Mouse (Mus musculus): Measurements from ENCODE around the gene Pfn3. TPM values are rescaled to one million over a fixed set of nuclear protein-coding genes. Genes with fewer than 3 reads are reported as not detected.
A peak's percentile ranks its signal among the peaks of the same experiment; 100 is the strongest.

Gene Pfn3
- polyA plus RNA-seq, 1 experiment from 2014 or later: not detected

DNA sequence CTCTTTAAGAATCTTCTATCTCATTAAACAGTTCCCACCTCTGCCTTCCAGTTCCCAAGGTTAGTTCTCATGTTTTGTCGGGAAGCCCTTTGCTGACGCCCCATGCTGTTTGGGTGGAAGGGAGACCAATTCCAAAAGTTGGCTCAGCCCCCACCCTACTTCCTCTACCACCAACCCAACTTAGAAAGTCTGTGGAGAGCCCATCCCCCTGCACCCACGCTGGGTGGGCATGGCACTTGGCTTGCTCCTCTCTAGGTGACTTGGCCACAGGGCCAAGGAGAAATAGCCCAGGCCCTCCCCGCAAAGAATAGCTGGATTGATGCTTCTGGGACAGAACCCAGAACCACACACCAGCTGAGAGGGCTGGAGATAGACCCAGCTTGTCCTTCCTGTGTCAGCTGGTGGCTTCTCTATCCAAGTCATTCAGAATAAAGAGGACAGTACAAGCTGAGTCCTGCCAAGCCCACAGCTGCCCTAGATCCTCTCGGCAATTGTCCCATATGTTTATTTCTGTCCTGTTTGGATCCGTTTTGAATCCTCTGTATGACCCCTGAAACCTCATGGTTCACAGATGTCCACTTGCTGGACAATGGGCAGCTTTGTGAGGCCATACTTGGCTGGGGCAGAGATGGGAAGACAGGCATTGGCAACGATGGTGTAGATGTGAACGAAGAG is 43.9 kb downstream of the Pfn3 start:
- no peak overlapping the region for H3K4me2 ChIP-seq (replicated peaks; ENCODE audit: low read depth, low read length)
- ATAC-seq: peak; percentile 13; the same call in 1 of the 2 replicates
- H3K9ac ChIP-seq (replicated peaks; ENCODE audit: low read depth): no peak overlapping the region
- no peaks in the 10 kb centered on the region for H3K27me3 ChIP-seq (replicated peaks; ENCODE audit: insufficient read depth, low read length)
- no peak overlapping the region for H3K4me3 ChIP-seq (ENCODE audit: low read depth, low read length)
- DNase-seq (ENCODE audit: low spot score): no peak
- WGBS: 59% methylated on average over 8 of the region's 8 CpGs
- no peaks in the 10 kb centered on the region; the same call in 1 of the 2 replicates for H3K4me1 ChIP-seq (ENCODE audit: insufficient read depth, low read depth, low read length)
- no peak for TF ChIP-seq EP300 (IDR thresholded peaks at IDR 0.05)
- no peak for TF ChIP-seq CTCF (IDR thresholded peaks at IDR 0.05)
- no peaks in the 10 kb centered on the region for H3K36me3 ChIP-seq (ENCODE audit: insufficient read depth, low read length)
- H3K27ac ChIP-seq (ENCODE audit: low read length): no peak overlapping the region
- no peaks in the 10 kb centered on the region for H3K9me3 ChIP-seq (ENCODE audit: low read length)

GRCm38 (mm10) chr13:55370234-55370633 is 44.8 kb downstream of the Pfn3 start:
- H3K36me3 ChIP-seq (ENCODE audit: insufficient read depth, low read length): no peaks in the 10 kb centered on the region
- no peaks in the 10 kb centered on the region for H3K27me3 ChIP-seq (replicated peaks; ENCODE audit: insufficient read depth, low read length)
- no peaks in the 10 kb centered on the region for H3K9me3 ChIP-seq (ENCODE audit: low read length)
- 0 out of 2 replicates have a peak, but pooled peaks have one; percentile 3 for TF ChIP-seq EP300 (IDR thresholded peaks at IDR 0.05)
- TF ChIP-seq CTCF (IDR thresholded peaks at IDR 0.05): no peak
- H3K4me1 ChIP-seq (ENCODE audit: insufficient read depth, low read depth, low read length): no peaks in the 10 kb centered on the region; the same call in 1 of the 2 replicates
- H3K4me3 ChIP-seq (ENCODE audit: low read depth, low read length): peak overlapping the region; percentile 12; the same call in 1 of the 2 replicates
- peak overlapping the region; percentile 14; the same call in 1 of the 2 replicates for H3K27ac ChIP-seq (ENCODE audit: low read length)
- DNase-seq (ENCODE audit: low spot score) (no peak), ATAC-seq (peak; percentile 68)
- H3K9ac ChIP-seq (replicated peaks; ENCODE audit: low read depth): no peak overlapping the region
- H3K4me2 ChIP-seq (replicated peaks; ENCODE audit: low read depth, low read length): 0 out of 2 replicates have a peak overlapping the region, but pooled peaks have one; percentile 36
- WGBS: 26% methylated on average over 3 of the region's 3 CpGs

DNA sequence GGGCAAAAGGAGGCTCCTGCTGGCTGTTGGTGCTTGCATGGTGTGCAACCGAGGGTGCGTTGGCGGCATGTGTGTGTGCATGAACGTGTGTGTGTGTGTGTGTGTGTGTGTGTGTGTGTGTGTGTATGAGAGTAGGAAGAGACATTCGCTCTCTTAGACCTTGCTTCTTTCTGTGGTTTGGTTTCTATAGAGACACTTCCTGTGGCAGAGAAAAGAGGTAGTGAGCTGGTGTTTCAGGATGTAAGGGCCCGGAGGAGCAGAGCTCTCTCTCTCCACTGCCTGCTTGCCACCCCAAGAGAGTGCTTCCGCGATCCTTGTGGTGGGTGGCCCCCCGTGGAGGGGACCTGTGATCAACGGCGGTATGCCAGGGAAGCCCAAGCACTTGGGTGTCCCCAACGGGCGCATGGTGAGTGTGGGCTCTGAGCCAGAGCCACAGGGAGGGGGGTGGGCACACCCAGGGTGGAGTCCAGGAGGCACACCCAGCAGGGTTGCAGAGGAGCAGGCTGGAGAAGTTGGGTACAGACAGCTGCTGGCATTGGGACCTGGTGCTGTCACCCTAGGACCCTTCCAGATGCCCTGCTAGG is 45.4 kb downstream of the Pfn3 start, which contains the start of gene Rgs14:
Gene Rgs14, plus strand, starts transcription at position 202 of the 584 bp plus-strand sequence.
- no peaks in the 10 kb centered on the region for H3K36me3 ChIP-seq (ENCODE audit: insufficient read depth, low read length)
- no peak within 1 kb of the TSS for H3K9ac ChIP-seq (replicated peaks; ENCODE audit: low read depth)
- H3K27ac ChIP-seq (ENCODE audit: low read length): peak within 1 kb of the TSS; percentile 38; the same call in 1 of the 2 replicates
- peak within 1 kb of the TSS; percentile 36; the same call in 1 of the 2 replicates for H3K4me2 ChIP-seq (replicated peaks; ENCODE audit: low read depth, low read length)
- ATAC-seq (peak; percentile 73), DNase-seq (ENCODE audit: low spot score) (peak; percentile 50)
- H3K27me3 ChIP-seq (replicated peaks; ENCODE audit: insufficient read depth, low read length): no peaks in the 10 kb centered on the region
- H3K9me3 ChIP-seq (ENCODE audit: low read length): no peaks in the 10 kb centered on the region
- TF ChIP-seq CTCF (IDR thresholded peaks at IDR 0.05): no peak
- no peak for TF ChIP-seq EP300 (IDR thresholded peaks at IDR 0.05)
- H3K4me1 ChIP-seq (ENCODE audit: insufficient read depth, low read depth, low read length): no peaks in the 10 kb centered on the region; the same call in 1 of the 2 replicates
- 18% methylated on average over 10 of the region's 13 CpGs for WGBS
- peak within 1 kb of the TSS; percentile 12; the same call in 1 of the 2 replicates for H3K4me3 ChIP-seq (ENCODE audit: low read depth, low read length)

- ATAC-seq (no peak), DNase-seq (ENCODE audit: low spot score) (no peak)
- Histone ChIP-seq H3K9ac (replicated peaks; ENCODE audit: low read depth) (no peak overlapping the region), H3K27ac (ENCODE audit: low read length) (no peak overlapping the region), H3K4me3 (ENCODE audit: low read depth, low read length) (no peak overlapping the region), H3K9me3 (ENCODE audit: low read length) (no peaks in the 10 kb centered on the region), H3K27me3 (replicated peaks; ENCODE audit: insufficient read depth, low read length) (no peaks in the 10 kb centered on the region), H3K4me1 (ENCODE audit: insufficient read depth, low read depth, low read length) (no peaks in the 10 kb centered on the region; the same call in 1 of the 2 replicates), H3K4me2 (replicated peaks; ENCODE audit: low read depth, low read length) (no peak overlapping the region), H3K36me3 (ENCODE audit: insufficient read depth, low read length) (no peaks in the 10 kb centered on the region)
- 68% methylated on average over 7 of the region's 7 CpGs for WGBS
- TF ChIP-seq CTCF (IDR thresholded peaks at IDR 0.05) (no peak), EP300 (IDR thresholded peaks at IDR 0.05) (no peak)
Observed at GRCm38 (mm10) chr13:55368401-55368800, 46.6 kb downstream of the Pfn3 start.

Small RNA genes within 50 kb of the gene (microRNA-seq; reads per million reads assigned to microRNA genes)
- not detected for gene Mir6943

Other genes with a start within 250 kb of the Pfn3 start
- 52.4 and 55.7 TPM in 2 replicates for gene Nsd1, start 205.4 kb downstream of the Pfn3 start, polyA plus RNA-seq (2015; fragmentation: Nextera tagmentation; extraction: Ambion mirVana)
- gene Prelid1, start 94.7 kb downstream of the Pfn3 start, polyA plus RNA-seq (2015; fragmentation: Nextera tagmentation; extraction: Ambion mirVana): 283 and 307 TPM in 2 replicates
- gene Rab24, start 93.3 kb downstream of the Pfn3 start, polyA plus RNA-seq (2015; fragmentation: Nextera tagmentation; extraction: Ambion mirVana): 60.4 and 69.9 TPM in 2 replicates
- gene Mxd3, start 85.4 kb downstream of the Pfn3 start, polyA plus RNA-seq (2015; fragmentation: Nextera tagmentation; extraction: Ambion mirVana): 3.1 and 5.0 TPM in 2 replicates
- gene Lman2, start 52.4 kb downstream of the Pfn3 start, polyA plus RNA-seq (2015; fragmentation: Nextera tagmentation; extraction: Ambion mirVana): 63.6 and 66.5 TPM in 2 replicates
- 2.7 and 2.8 TPM in 2 replicates for gene Rgs14, start 45.5 kb downstream of the Pfn3 start, polyA plus RNA-seq (2015; fragmentation: Nextera tagmentation; extraction: Ambion mirVana)
- not detected in 2 replicates for gene Slc34a1, start 17.0 kb downstream of the Pfn3 start, polyA plus RNA-seq (2015; fragmentation: Nextera tagmentation; extraction: Ambion mirVana)
- gene F12, start 11.6 kb upstream of the Pfn3 start, polyA plus RNA-seq (2015; fragmentation: Nextera tagmentation; extraction: Ambion mirVana): not detected in 2 replicates
- gene Grk6, start 29.8 kb upstream of the Pfn3 start, polyA plus RNA-seq (2015; fragmentation: Nextera tagmentation; extraction: Ambion mirVana): 20.4 and 20.5 TPM in 2 replicates
- 0.17 and 0.45 TPM in 2 replicates for gene Prr7, start 49.0 kb upstream of the Pfn3 start, polyA plus RNA-seq (2015; fragmentation: Nextera tagmentation; extraction: Ambion mirVana)
- gene Dbn1, start 72.9 kb upstream of the Pfn3 start, polyA plus RNA-seq (2015; fragmentation: Nextera tagmentation; extraction: Ambion mirVana): 43.0 and 50.6 TPM in 2 replicates
- gene Pdlim7, start 98.4 kb upstream of the Pfn3 start, polyA plus RNA-seq (2015; fragmentation: Nextera tagmentation; extraction: Ambion mirVana): 109 and 111 TPM in 2 replicates
- 8.1 and 9.1 TPM in 2 replicates for gene Dok3, start 114.1 kb upstream of the Pfn3 start, polyA plus RNA-seq (2015; fragmentation: Nextera tagmentation; extraction: Ambion mirVana)
- gene Ddx41, start 121.4 kb upstream of the Pfn3 start, polyA plus RNA-seq (2015; fragmentation: Nextera tagmentation; extraction: Ambion mirVana): 35.3 and 36.8 TPM in 2 replicates
- 23.1 and 27.4 TPM in 2 replicates for gene Fam193b, start 155.9 kb upstream of the Pfn3 start, polyA plus RNA-seq (2015; fragmentation: Nextera tagmentation; extraction: Ambion mirVana)
- gene Tmed9, start 158.5 kb upstream of the Pfn3 start, polyA plus RNA-seq (2015; fragmentation: Nextera tagmentation; extraction: Ambion mirVana): 112 and 113 TPM in 2 replicates
- gene B4galt7, start 184.7 kb upstream of the Pfn3 start, polyA plus RNA-seq (2015; fragmentation: Nextera tagmentation; extraction: Ambion mirVana): 20.6 and 22.1 TPM in 2 replicates
- gene Caml, start 207.8 kb upstream of the Pfn3 start, polyA plus RNA-seq (2015; fragmentation: Nextera tagmentation; extraction: Ambion mirVana): 47.4 and 50.4 TPM in 2 replicates
- gene Ddx46, start 219.8 kb upstream of the Pfn3 start, polyA plus RNA-seq (2015; fragmentation: Nextera tagmentation; extraction: Ambion mirVana): 18.1 and 18.2 TPM in 2 replicates